8 mouse cellular contexts compared by ENCODE assay signal in the genomic region with DNA sequence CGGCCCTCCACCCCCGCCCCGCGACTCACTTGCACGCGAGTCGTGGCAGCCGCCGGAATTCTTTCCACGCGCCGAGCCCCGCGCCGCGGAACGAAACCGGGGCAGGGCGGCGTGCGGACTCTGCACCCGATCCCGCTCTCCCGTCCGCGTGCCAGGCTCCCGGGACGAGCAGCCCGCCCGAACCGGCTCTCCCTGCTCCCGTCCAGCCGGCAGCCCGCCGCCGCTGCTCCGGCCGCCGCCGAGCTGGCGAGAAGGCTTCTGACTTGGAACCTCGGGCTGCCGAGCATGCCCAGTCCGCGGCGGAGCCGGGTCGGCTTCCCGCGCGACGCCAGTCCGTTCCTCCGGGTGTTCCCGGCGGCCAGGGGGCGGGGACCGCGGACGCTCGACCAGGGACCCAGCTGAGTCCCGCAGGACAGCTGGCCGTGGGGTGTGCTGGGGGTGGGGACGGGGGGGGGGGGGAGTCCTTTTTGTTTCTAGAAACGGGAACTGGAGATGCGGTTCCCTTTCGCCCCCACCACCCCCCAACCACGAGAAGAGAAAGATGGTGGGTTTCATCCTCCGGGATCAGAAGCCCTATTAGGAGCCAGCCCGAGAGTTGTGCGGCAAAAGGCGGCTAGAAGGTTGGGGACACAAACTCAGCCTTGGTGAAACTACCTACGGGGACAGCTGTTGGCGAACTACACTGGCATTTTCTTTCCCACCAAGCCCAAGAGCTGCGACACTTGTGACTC. TPM values are rescaled to one million over a fixed set of nuclear protein-coding genes. Genes with fewer than 3 reads are reported as not detected.
DNase-seq lines count a peak whose midpoint lies in the region; ATAC-seq and TF ChIP-seq lines count a peak whose summit lies in the region.

No protein-coding gene starts in this region.

- DNase-seq in MEL (ENCODE audit: low read depth, low spot score), result peak; percentile 91
- peak; percentile 96 for DNase-seq in cerebellum, adult 11-12 months
- DNase-seq in forebrain, postnatal 0 days, result peak; percentile 88
- DNase-seq in heart, postnatal 4 days, result peak; percentile 96
- peak; percentile 89 to 94 for DNase-seq in layer of hippocampus, postnatal 10 days (ENCODE audit: low spot score in 2 of 2)
- DNase-seq in lung, postnatal 0 days (ENCODE audit: low spot score), result peak; percentile 97
- DNase-seq in ovary, postnatal 14 days (ENCODE audit: low spot score), result peak; percentile 88
- DNase-seq in thymus, postnatal 10 days (ENCODE audit: low spot score in 2 of 2), result peak; percentile 33 to 62

- peak overlapping the region; percentile 78 for H3K27ac ChIP-seq in MEL (ENCODE audit: control insufficient read depth, low read depth, low read length)
- peak overlapping the region; percentile 92 for H3K27ac ChIP-seq in forebrain, postnatal 0 days (ENCODE audit: low read depth, low read length)
- peak overlapping the region; percentile 95 for H3K27ac ChIP-seq in lung, postnatal 0 days (ENCODE audit: low read length)

- TF ChIP-seq RAD21 in MEL (IDR thresholded peaks at IDR 0.05; ENCODE audit: low read depth, low read length), result no peak

- peaks cover 9 to 40% of the 10 kb centered on the region in 2 experiments for H3K4me1 ChIP-seq in MEL (ENCODE audit: control insufficient read depth in 1 of 2, insufficient read depth in 2 of 2, low read length in 2 of 2)
- no peaks in the 10 kb centered on the region for H3K4me1 ChIP-seq in forebrain, postnatal 0 days (ENCODE audit: insufficient read depth)
- peaks cover 8% of the 10 kb centered on the region; the same call in 1 of the 2 replicates for H3K4me1 ChIP-seq in lung, postnatal 0 days (ENCODE audit: insufficient read depth, low read depth, low read length)

- peak; percentile 53 to 66; a peak in 2 of 4 replicates for TF ChIP-seq POLR2A in MEL (IDR thresholded peaks at IDR 0.05; ENCODE audit: control insufficient read depth in 1 of 2, insufficient read depth in 1 of 2, low read depth in 1 of 2, low read length in 2 of 2, poor library complexity in 1 of 2)

- peaks cover 42% of the 10 kb centered on the region for H3K79me2 ChIP-seq in MEL (ENCODE audit: control insufficient read depth, insufficient read depth, low read length, poor library complexity)

- peak overlapping the region; percentile 88 for H3K4me2 ChIP-seq in forebrain, postnatal 0 days (ENCODE audit: low read depth)
- H3K4me2 ChIP-seq in lung, postnatal 0 days (replicated peaks; ENCODE audit: low read depth, low read length), result peak overlapping the region; percentile 98

- no peak for TF ChIP-seq CTCF in MEL (IDR thresholded peaks at IDR 0.05 in 2 of 3, conservative IDR thresholded peaks at IDR 0.05 in 1 of 3; ENCODE audit: control insufficient read depth in 1 of 3, insufficient read depth in 1 of 3, low read depth in 2 of 3, low read length in 3 of 3, poor library complexity in 1 of 3, severe bottlenecking in 1 of 3)
- TF ChIP-seq CTCF in forebrain, postnatal 0 days (IDR thresholded peaks at IDR 0.05; ENCODE audit: low read depth), result no peak
- TF ChIP-seq CTCF in lung, postnatal 0 days (IDR thresholded peaks at IDR 0.05), result no peak

- peak overlapping the region; percentile 79 to 91 for H3K4me3 ChIP-seq in MEL (ENCODE audit: control insufficient read depth in 1 of 2, insufficient read depth in 1 of 2, low read depth in 2 of 2, low read length in 2 of 2)
- peak overlapping the region; percentile 87 for H3K4me3 ChIP-seq in forebrain, postnatal 0 days (ENCODE audit: low read depth, low read length)
- H3K4me3 ChIP-seq in lung, postnatal 0 days (ENCODE audit: low read depth, low read length), result peak overlapping the region; percentile 92

- peak; percentile 87 for ATAC-seq in forebrain, postnatal 0 days
- ATAC-seq in lung, postnatal 0 days, result peak; percentile 92

- peak overlapping the region; percentile 96 for H3K9ac ChIP-seq in MEL (ENCODE audit: control insufficient read depth, low read depth, low read length, poor library complexity, severe bottlenecking)
- peak overlapping the region; percentile 87 for H3K9ac ChIP-seq in forebrain, postnatal 0 days
- peak overlapping the region; percentile 86 for H3K9ac ChIP-seq in lung, postnatal 0 days (replicated peaks; ENCODE audit: low read depth)

- under 1% methylated on average over 70 of the region's 75 CpGs for WGBS in forebrain, postnatal 0 days
- 1% methylated on average over 43 of the region's 75 CpGs for WGBS in lung, postnatal 0 days

- peaks cover 0 to 32% of the 10 kb centered on the region in 2 experiments; a peak in 2 of 4 replicates for H3K36me3 ChIP-seq in MEL (ENCODE audit: control insufficient read depth in 1 of 2, insufficient read depth in 2 of 2, low read length in 2 of 2)
- H3K36me3 ChIP-seq in forebrain, postnatal 0 days (ENCODE audit: insufficient read depth), result no peaks in the 10 kb centered on the region
- H3K36me3 ChIP-seq in lung, postnatal 0 days (ENCODE audit: insufficient read depth, low read length), result no peaks in the 10 kb centered on the region

- no peaks in the 10 kb centered on the region for H3K9me3 ChIP-seq in MEL (replicated peaks; ENCODE audit: insufficient read depth, low read length)
- no peaks in the 10 kb centered on the region for H3K9me3 ChIP-seq in forebrain, postnatal 0 days (ENCODE audit: low read length)
- no peaks in the 10 kb centered on the region for H3K9me3 ChIP-seq in lung, postnatal 0 days (ENCODE audit: low read length)

- no peaks in the 10 kb centered on the region for H3K27me3 ChIP-seq in MEL (ENCODE audit: control insufficient read depth in 1 of 2, insufficient read depth in 2 of 2, low read length in 2 of 2)
- no peaks in the 10 kb centered on the region for H3K27me3 ChIP-seq in forebrain, postnatal 0 days (ENCODE audit: insufficient read depth, low read length)
- no peaks in the 10 kb centered on the region for H3K27me3 ChIP-seq in lung, postnatal 0 days (replicated peaks; ENCODE audit: insufficient read depth, low read length)

- peak in 1 of 2 experiments; percentile 55; a peak in 2 of 4 replicates for TF ChIP-seq EP300 in MEL (IDR thresholded peaks at IDR 0.05; ENCODE audit: low read depth in 1 of 2, low read length in 2 of 2)
- no peak for TF ChIP-seq EP300 in lung, postnatal 0 days (IDR thresholded peaks at IDR 0.05)

TF ChIP-seq in MEL, 35 proteins besides CTCF, POLR2A, EP300 and RAD21:
- TF ChIP-seq SIN3A (IDR thresholded peaks at IDR 0.05; ENCODE audit: low read length) (peak; percentile 81), MAZ (IDR thresholded peaks at IDR 0.05; ENCODE audit: low read depth, low read length) (peak; percentile 74; the same call in 1 of the 2 replicates), ZKSCAN1 (IDR thresholded peaks at IDR 0.05; ENCODE audit: low read depth, low read length) (no peak), BHLHE40 (IDR thresholded peaks at IDR 0.05; ENCODE audit: borderline replicate concordance, low read depth, low read length) (peak; percentile 22; the same call in 1 of the 2 replicates), HCFC1 (IDR thresholded peaks at IDR 0.05; ENCODE audit: low read depth, low read length) (peak; percentile 74), UBTF (IDR thresholded peaks at IDR 0.05; ENCODE audit: borderline replicate concordance, insufficient read depth, low read depth, low read length) (peak; percentile 95), ZNF384 (IDR thresholded peaks at IDR 0.05; ENCODE audit: low read depth, low read length) (no peak), MXI1 (IDR thresholded peaks at IDR 0.05; ENCODE audit: low read depth, low read length) (peak; percentile 42; the same call in 1 of the 2 replicates), GABPA (IDR thresholded peaks at IDR 0.05; ENCODE audit: low read depth, low read length) (no peak), NRF1 (IDR thresholded peaks at IDR 0.05; ENCODE audit: insufficient read depth, low read depth, low read length, poor library complexity, severe bottlenecking) (peak; percentile 80), ETS1 (IDR thresholded peaks at IDR 0.05; ENCODE audit: low read depth, low read length) (peak; percentile 61; the same call in 1 of the 2 replicates), SMC3 (IDR thresholded peaks at IDR 0.05; ENCODE audit: low read depth, low read length) (peak; percentile 17; the same call in 1 of the 2 replicates), ELF1 (IDR thresholded peaks at IDR 0.05; ENCODE audit: low read depth, low read length) (peak; percentile 34; the same call in 1 of the 2 replicates), MAX (IDR thresholded peaks at IDR 0.05; ENCODE audit: low read length) (peak; percentile 46), TBP (IDR thresholded peaks at IDR 0.05; ENCODE audit: low read depth, low read length) (no peak), NELFE (IDR thresholded peaks at IDR 0.05; ENCODE audit: low read depth, low read length) (peak; percentile 58), USF1 (IDR thresholded peaks at IDR 0.05; ENCODE audit: low read depth, low read length) (peak; percentile 48; the same call in 1 of the 2 replicates), ZMIZ1 (IDR thresholded peaks at IDR 0.05; ENCODE audit: low read depth, low read length) (peak; percentile 66; the same call in 1 of the 2 replicates), TCF12 (IDR thresholded peaks at IDR 0.05; ENCODE audit: low read depth, low read length) (peak; percentile 71; the same call in 1 of the 2 replicates)

RNA-seq across cellular contexts. Expression of gene Sgms1, which starts 1.2 kb away (rescaled TPM):
- 16.3 and 16.9 TPM in 2 replicates for total RNA-seq in MEL (2012; rRNA removed)
- 10 to 100 TPM in 1 of 2 experiments, not detected in 1; 18.5 TPM for polyA plus RNA-seq in MEL (2012; ENCODE audit: insufficient read depth in 1 of 2, insufficient read length in 2 of 2, low read depth in 1 of 2, low replicate concordance in 2 of 2, missing spikeins in 1 of 2)
- 24.3 and 27.2 TPM in 2 replicates for total RNA-seq in forebrain, postnatal 0 days (2014; rRNA removed)
- polyA plus RNA-seq in forebrain, postnatal 0 days (2015; fragmentation: Nextera tagmentation; extraction: Ambion mirVana), result 8.2 and 17.0 TPM in 2 replicates
- total RNA-seq in heart, postnatal 4 days (2021), result 10 to 100 TPM; 50.5 to 57.4 TPM
- total RNA-seq in layer of hippocampus, postnatal 10 days (2021), result 10 to 100 TPM; 36.3 to 44.3 TPM
- polyA plus RNA-seq in lung, postnatal 0 days (2015; fragmentation: Nextera tagmentation; extraction: Ambion mirVana), result 59.3 and 74.9 TPM in 2 replicates

Comparison
In these comparisons a context has a peak if more than half of its experiments do, and no peak if none do; other contexts are left out.
1. Peak in every context shown above with its lines: DNase-seq, ATAC-seq, H3K4me3 ChIP-seq and H3K27ac ChIP-seq.